Mouse (Mus musculus): ENCODE results near the gene Vps45.

GRCm38 (mm10) chr3:95957359-95958148, 100.7 kb downstream of the Vps45 start:
- TF ChIP-seq KAT2A (conservative IDR thresholded peaks at IDR 0.05; ENCODE audit: low read depth, low read length): no peak; the same call in 1 of the 2 replicates
- TF ChIP-seq USF1 (IDR thresholded peaks at IDR 0.05; ENCODE audit: low read depth, low read length): 0 out of 2 replicates have a peak, but pooled peaks have one; percentile 44
- no peak for TF ChIP-seq CTCF (IDR thresholded peaks at IDR 0.05 in 2 of 3, conservative IDR thresholded peaks at IDR 0.05 in 1 of 3; ENCODE audit: control insufficient read depth in 1 of 3, insufficient read depth in 1 of 3, low read depth in 2 of 3, low read length in 3 of 3, poor library complexity in 1 of 3, severe bottlenecking in 1 of 3)
- TF ChIP-seq MAFK (IDR thresholded peaks at IDR 0.05; ENCODE audit: borderline replicate concordance, low read depth, low read length): 0 out of 2 replicates have a peak, but pooled peaks have one; percentile 15
- no peak for TF ChIP-seq POLR2A (IDR thresholded peaks at IDR 0.05; ENCODE audit: control insufficient read depth in 1 of 2, insufficient read depth in 1 of 2, low read depth in 1 of 2, low read length in 2 of 2, poor library complexity in 1 of 2)
- TF ChIP-seq CHD2 (IDR thresholded peaks at IDR 0.05; ENCODE audit: low read length): peak; percentile 54; the same call in 1 of the 2 replicates
- TF ChIP-seq RAD21 (IDR thresholded peaks at IDR 0.05; ENCODE audit: low read depth, low read length): no peak
- TF ChIP-seq POLR2AphosphoS2 (IDR thresholded peaks at IDR 0.05; ENCODE audit: low read length): peak; percentile 17; the same call in 1 of the 2 replicates
- TF ChIP-seq JUND (IDR thresholded peaks at IDR 0.05; ENCODE audit: low read depth, low read length): no peak
- TF ChIP-seq ZNF384 (IDR thresholded peaks at IDR 0.05; ENCODE audit: low read depth, low read length): 0 out of 2 replicates have a peak, but pooled peaks have one; percentile 22
